Mouse (Mus musculus) CD8-positive naive resting alpha-beta T cell, adult 2 months (primary cell): ENCODE data around the gene Olfr807.

Experiments
- DNase-seq, 2 experiments: peaks; one replicate each; pipeline ENCODE4 v3.0.0; 2022; ENCODE audit warnings: low read depth in 2 of 2, low spot score in 2 of 2

Gene Olfr807

DNA sequence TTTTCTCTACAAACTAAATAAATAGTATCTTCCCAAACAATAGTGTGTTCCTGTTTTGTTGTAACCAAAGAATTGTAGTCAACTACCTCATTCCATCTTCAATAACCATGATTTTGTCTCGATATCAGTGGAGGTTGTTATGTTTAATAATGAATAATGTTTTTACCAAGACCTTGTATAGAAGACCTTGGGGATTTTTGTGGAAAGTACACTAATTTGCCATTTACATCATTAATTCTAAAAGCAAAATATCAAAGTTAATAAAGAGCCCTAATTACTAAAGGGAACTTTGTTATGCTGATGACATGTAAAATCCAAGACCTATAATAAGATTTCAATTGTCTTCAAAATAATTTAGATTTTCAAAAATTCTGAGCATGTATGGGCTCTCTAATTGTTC, at the start of gene Olfr807:
TSS of gene Olfr807 (minus strand) at position 101 of the 400 bp plus-strand sequence.
- DNase-seq: no peak

DNA sequence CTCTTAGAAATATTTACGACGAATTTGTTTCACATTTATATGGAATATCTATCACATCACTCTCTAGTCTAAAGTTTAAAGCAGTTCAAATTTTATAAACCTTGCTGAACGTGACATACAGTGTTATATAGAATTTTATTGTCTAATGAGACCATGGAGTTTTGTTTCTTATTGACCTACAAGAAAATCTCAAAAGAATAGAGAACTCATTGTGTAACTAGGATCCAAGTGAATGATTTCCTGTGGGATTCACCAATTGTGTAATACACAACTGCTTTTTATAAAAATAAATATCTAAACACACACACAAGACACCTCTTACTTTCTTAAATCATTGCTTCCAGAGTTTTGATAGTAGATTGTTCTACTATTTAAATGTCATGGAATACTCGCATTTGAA, 46.7 kb upstream of the Olfr807 start, which contains the start of gene Olfr811:
TSS of gene Olfr811 (minus strand) at position 101 of the 400 bp plus-strand sequence.
- no peak for DNase-seq

DNA sequence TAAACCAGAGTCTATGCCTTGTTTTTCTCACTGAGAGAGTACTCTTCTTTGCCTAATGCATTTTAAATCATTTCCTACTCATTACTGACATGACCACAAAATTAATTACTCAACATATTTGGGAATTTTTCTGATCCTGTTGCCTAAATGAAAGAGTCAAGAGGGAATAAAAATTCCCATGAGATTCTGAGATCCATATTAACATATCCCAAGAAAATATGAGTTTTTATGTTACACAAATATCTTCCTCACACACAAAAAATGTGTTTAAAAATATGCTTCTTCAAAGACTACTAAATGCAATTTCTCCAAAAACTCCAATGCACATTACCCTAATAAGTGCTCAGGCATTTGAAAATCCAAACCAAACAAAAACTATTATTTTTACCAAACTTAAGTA, 37.2 kb upstream of the Olfr807 start, which contains the start of gene Olfr810:
TSS of gene Olfr810 (minus strand) at position 101 of the 400 bp plus-strand sequence.
- DNase-seq: no peak

DNA sequence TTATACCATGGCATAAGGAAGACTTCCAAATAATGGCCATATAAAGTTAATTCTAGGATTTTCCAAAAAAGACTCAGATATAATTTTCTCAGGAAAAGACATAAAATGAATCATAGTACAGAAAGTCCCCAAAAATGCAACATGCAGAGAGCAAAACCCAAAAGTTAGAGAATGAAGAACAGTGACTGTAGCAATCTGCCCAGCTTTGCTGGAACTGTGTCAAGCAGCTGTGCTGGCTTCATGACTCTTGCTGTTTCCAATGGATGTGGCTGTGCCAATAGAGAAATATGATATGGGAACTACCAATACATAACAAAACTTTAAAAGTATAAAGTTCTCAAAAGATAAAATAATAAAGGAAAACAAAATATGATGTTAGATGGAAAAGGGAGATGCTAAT, 20.5 kb upstream of the Olfr807 start:
- no peak for DNase-seq

DNA sequence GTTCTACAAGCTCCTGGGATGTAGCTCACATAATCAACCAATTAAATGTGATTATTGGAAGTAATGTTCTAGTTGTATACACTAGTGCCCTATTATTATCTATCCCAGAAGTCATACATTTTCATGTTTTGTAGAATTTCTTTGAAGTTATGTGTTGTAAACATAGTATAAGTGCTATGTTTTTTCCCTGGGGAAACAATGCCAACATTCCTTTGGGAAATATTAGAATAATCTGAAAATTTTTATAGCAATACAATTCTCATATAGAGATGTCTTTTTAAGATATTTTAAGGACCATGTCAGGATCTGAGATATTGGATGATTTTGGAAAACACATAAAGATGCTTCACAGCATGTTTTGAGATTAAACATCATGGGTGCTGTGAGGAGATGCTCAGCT, 16.7 kb upstream of the Olfr807 start, which contains the start of gene Olfr809:
TSS of gene Olfr809 (plus strand) at position 301 of the 400 bp plus-strand sequence.
- no peak for DNase-seq

DNA sequence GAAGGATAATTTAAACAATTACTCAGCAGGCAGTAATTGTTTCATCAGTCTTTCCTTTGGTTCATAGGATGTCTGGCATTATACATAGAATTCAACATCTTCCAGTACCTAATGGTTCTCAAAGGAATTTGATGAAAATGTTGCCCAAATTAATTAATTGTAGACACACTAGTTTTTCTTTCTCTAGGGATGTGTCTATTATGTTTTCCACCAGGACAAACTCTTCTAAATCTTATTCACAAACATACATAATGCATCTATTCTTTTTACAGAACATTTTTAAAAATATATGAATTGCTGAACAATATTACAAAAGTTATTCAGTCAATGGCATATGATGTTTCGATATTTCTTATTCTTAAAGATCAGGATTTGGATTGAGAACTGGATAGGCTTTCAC, 7.6 kb upstream of the Olfr807 start, which contains the start of gene Olfr808:
TSS of gene Olfr808 (plus strand) at position 301 of the 400 bp plus-strand sequence.
- no peak for DNase-seq

DNA sequence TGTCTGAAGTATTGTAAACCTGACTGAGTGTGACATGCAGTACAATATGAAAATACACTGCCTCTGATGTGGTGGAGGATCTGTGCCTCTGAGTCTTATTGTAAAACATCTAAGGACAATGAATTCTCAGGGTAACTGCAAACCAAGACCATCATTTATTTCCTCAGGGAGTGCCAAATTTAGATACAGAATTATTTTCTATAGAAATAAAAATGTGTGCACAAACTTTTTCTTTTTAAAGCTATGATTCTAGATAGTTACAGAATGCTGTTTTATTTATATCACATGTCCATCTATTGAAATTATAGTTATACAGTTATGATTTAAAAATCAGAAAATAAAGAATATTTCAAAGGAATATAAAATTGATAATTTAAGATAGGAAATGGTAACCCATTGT, 15.8 kb downstream of the Olfr807 start, which contains the start of gene Olfr806:
TSS of gene Olfr806 (minus strand) at position 101 of the 400 bp plus-strand sequence.
- DNase-seq: no peak

DNA sequence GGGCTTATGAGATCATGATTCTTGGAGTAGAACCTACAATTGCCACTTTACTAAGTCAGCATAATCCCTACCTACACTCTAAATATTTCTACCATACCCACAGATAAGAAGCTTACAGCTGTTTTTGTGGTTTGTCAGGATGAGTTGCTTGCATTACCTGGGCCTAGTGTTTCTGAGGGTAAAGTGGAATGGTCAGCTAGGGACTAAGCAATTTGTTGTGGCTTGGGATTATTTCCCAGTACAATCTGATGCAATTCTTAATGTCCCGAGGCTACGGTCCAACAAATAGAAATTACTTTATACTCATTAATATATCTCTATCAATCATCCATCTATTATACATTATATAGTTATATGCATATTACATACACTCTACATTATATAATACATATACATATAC, 28.3 kb downstream of the Olfr807 start, which contains the start of gene Olfr805:
TSS of gene Olfr805 (minus strand) at position 101 of the 400 bp plus-strand sequence.
- DNase-seq: no peak
